Mouse (Mus musculus) layer of hippocampus, postnatal 25 days (tissue): ENCODE measurements at regions not wholly inside any gene's neighbourhood (a gene's known extent, or its start where the extent isn't known, plus 50 kb on each side); places are given as distances from the start of the nearest gene placed in this dataset.

Experiments
- DNase-seq, 2 experiments: peaks; one replicate each; pipeline ENCODE4 v3.0.0; 2022; ENCODE audit warnings: mixed read lengths in 2 of 2, low spot score in 1 of 2; ENCODE audit errors: extremely low spot score in 1 of 2

DNA sequence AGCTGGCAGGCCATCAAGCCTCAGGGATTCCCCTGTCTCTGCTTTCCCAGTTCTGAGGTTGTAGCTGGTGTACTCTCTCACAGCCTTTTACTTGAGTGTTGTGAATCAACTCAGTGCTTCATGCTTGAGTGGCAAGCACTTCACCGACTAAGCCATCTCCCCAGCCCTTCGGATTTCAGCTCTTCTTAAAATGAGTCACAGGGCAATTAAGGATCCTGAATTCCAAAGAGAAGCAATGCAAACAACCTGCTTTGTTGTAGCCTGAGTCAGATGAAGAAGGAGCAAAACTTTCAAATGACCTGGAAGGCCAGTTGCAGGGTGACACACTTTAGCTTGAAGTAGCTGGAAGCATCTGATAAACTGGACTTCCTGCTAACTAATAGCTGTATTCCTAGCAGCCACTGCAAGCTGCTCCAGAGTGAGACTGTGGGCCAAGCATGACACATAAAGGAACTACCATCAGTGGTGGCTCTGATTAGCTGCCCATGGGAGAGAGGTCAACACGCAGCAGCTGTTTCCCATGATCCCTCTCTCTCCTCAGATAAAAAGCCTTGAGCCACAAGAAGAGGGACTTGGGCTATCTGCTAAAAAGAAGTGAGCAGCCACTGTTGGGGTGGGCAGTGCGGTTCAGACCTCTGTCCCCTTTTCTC, 285.4 kb upstream of the Sdk2 start:
- no peak for DNase-seq

GRCm38 (mm10) chr11:114336839-114337484, 270.1 kb upstream of the Sdk2 start:
- DNase-seq, result no peak

DNA sequence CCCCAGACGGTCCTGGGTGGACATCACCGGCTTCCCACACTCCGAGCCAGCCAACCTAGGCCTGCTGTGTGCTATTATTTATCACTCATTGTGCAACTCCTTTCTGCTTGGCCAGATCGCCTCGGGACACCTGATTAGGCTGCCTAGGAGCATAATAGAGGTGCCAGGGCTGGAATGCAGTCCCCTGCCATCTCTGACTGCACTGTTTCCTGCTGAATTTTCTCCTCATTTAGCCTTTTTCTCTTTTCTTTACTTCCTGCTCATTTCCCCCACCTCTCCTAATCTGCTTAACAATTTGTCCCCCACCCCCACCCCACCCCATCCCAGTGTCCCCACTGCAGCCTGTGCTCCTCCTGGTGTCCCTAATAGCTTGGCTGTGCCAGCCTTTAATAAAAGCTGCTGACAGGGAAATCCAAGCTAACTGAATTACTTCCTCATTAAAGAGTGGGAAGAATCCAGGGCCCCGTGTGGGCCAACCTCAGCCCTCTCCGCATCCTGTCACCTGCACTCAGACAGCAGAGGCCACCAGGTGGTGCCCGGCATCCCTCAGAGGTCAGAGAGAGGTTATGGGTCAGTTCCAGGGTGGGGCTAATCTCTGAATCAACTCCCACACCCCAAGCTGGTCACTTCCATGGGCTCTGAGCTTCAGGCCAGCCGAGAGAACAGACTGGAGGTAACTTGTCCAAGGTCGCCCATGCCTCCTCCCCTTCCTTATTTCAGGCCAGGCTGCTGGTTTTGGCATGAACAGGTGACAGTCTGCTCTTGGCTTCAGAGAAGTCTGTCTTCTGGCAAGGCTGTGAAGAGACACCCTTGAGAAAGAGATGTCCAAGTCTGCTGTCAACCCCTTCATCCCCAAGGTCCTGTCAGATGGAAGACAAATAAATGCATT, 269.3 kb upstream of the Sdk2 start:
- DNase-seq, result no peak

GRCm38 (mm10) chr11:114331579-114332150, 264.8 kb upstream of the Sdk2 start:
- no peak for DNase-seq

GRCm38 (mm10) chr11:114330316-114330715, 263.5 kb upstream of the Sdk2 start:
- no peak for DNase-seq

DNA sequence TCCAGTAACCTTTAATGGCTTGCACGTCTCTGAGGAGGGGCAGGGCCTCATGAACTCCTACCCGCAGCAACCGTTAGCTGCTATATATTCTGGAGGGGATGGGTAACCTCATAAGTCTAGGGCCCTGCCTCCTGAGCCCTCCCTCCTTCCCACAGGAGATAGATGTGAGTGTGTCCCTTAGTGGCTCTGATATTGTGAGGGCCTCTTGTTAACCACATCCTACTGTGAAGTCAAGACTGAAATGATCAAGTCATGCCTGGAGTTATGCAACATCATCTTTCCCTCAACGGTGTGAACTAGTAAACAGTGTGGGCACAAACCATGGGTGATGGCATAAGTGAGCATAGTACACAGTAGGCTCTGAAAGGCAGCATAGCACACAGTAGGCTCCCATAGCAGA, 255.8 kb upstream of the Sdk2 start:
- no peak for DNase-seq

GRCm38 (mm10) chr11:114321974-114322373, 255.1 kb upstream of the Sdk2 start:
- DNase-seq, result no peak

GRCm38 (mm10) chr11:114321527-114321926, 254.7 kb upstream of the Sdk2 start:
- DNase-seq, result no peak

- no peak for DNase-seq
Measured at GRCm38 (mm10) chr11:114315274-114315673, 248.4 kb upstream of the Sdk2 start.

GRCm38 (mm10) chr11:114313652-114314051, 246.8 kb upstream of the Sdk2 start:
- DNase-seq, result no peak

- no peak for DNase-seq
Measured at GRCm38 (mm10) chr11:114311640-114312039, 244.8 kb upstream of the Sdk2 start.

GRCm38 (mm10) chr11:114303636-114304354, 236.9 kb upstream of the Sdk2 start:
- DNase-seq, result no peak

DNA sequence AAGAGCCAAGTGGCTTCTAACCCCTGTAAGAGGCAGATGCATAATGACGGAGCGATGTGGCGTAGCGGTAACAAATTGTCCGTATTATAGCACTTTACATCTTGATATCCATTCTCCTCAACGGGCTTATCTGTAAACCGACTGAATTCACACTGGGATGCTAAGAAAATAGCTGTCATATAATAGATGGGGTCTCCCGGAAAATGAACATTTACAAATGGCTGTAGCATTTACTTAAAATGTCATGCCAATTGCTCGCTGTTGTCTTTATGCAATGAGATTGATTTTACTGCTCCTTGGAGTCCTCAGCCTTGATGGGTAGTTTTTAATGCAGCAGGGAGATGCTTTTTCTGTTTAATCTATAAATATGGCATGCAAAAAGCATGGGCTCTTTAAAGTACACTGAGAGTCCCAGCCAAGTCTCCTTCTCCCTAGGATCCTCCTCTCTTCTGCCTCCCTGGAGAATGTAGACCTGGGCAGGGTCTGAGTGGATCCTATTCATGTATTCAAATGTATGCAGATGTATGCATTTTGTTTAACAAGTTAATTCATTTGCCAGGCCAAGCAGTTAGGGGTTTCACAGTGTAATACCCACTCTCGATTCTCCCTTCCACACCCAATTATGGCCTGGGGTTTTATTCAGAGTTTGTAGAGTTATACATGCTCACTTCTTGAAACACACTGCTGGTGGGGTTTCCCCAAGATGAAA, 233.9 kb upstream of the Sdk2 start:
- no peak for DNase-seq

DNA sequence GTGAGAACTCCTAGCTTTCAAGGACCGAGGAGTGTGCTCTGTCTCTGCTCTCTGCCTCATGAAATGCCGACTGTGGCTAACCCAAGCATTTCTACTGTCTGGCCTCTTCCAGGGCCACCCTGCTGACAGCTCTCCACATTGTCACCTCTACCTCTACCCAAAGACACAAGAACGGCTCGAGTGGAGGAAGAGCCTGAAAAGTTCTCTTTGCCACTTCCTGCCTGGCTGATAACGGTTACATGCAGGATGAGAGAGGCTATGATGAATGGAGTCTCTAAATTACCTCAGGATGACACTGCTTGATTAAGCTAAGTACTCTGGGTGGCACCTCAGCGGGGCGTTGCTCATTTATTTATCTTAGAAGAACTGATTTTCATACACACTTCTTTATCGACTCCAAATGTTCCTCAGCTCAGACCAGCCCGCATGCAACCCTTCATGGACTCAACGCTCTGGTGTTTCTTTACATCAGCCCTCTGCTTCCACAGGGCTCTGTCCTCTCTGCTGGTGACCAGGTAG, 230.0 kb upstream of the Sdk2 start:
- DNase-seq, result no peak

DNA sequence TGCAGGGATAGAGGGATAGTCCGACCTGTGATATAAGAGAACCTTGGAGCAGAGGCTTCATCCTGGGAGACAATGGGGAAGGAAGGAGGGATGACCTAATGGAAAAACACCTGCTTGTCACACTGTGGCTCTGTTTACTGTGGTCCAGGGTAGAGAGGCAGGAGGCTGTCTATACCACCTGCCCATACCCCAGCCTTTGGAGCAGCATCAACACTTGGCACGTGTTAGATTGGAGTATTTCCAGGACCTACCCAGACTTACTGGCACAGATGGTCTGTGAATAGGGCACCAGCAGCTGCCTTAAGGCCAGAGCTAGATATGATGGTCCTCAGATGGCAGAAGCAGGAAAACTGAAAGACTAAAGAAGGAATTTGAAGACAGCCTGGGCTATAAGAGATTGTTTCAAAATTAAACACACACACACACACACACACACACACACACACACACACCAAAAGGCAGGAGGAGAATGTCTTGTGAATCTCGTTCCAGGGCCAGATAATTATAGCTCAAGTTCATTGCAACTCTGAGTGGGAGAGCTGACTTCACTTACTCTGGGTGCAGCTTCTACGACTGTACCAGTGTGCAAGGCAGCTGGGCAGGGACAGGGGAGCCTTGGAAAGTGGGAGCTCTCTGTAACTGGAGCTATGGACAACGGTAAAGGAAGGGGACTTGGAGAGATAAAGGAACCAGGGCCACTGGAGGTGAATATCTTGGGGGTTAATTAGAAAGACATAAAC, 227.8 kb upstream of the Sdk2 start:
- DNase-seq, result no peak

DNA sequence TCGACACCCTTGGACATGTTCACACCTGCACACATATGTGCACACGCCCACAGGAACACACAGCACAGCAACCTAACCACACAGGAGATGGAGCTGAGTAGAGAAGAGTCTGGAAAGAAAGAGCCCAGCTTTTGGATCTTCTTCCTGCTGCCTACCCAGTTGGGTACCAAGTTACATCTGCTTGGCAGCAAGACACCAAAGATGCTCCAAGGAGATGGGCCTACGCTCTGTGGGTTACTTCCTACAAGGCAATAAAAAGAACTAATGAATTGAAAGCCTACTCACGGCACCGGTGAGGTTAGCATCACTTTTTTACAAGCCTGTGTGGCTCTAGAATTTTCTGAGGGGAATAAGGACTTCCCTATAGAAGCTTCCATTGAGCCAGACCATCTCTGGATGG, 224.4 kb upstream of the Sdk2 start:
- no peak for DNase-seq

DNA sequence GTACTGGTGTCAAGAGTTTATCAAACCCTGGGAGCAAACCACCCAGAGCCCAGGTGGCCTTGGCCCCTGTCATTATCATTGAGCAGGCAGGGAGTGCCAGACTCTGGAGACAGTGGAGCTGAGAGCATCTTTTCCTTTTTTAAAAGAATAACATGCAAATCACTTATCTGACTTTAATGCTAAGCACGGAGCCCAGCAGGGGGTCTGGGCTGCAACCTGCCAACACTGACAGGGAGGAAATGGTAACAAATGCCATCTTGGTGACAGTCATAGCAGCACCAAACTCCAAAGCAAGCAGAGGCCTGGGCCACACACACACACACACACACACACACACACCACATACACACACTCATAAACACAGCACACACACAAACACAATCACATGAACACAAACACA, 223.1 kb upstream of the Sdk2 start:
- no peak for DNase-seq

DNA sequence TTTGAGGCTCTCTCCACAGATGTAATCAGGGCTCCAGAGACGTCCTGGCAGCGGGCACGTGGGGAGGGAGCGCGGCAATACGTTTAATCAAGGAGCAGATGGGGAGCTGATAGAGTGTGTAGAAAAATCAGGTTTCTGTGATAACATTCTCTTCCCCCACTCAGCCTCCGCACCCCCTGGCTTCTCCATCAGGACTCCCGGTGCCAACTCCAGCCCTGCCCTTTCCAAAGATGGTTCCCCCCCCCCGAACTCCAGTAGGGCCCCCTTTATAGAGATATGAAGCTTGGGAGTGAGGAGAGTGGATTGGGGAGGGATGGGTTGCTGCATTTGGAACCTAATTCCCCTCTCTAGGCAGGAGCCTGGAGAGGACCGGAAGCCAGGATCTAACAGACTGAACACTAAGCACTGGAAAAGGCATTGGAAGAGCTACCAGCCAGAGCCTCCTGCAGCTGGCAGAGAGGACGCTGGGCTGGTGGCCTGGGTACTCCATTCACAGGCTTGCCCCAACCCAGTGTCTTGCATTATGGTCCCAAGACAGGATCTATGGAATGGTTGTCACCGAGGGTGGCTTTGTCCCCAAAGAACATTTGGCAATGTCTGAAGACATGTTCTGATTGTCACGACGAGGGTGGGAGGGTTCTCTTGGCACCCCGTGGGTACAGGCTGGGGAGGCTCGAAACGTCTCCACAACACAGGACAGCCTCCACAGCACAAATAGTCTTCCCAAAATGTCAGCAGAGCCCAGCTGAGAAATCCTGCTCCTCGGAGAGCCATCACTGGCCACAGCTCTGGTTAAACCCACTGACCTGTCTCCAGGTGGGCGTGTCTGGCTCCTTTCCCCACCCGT, 218.2 kb upstream of the Sdk2 start:
- DNase-seq, result peak in 1 of 2 experiments; percentile 34
